Mouse (Mus musculus) urinary bladder, postnatal 36 days (tissue): ENCODE results near the gene Camta1.

Experiments used
- DNase-seq, 2 experiments: peaks; one replicate each; pipeline ENCODE4 v3.0.0; 2022; ENCODE audit warnings: low spot score in 2 of 2, mixed read lengths in 1 of 2

The Camta1 gene

GRCm38 (mm10) chr4:151779962-151780459 is 81.7 kb downstream of the Camta1 start:
- no peak for DNase-seq

- no peak for DNase-seq
Measured at GRCm38 (mm10) chr4:151778511-151778910, 83.2 kb downstream of the Camta1 start.

GRCm38 (mm10) chr4:151777451-151777850 is 84.2 kb downstream of the Camta1 start:
- DNase-seq = no peak

GRCm38 (mm10) chr4:151775441-151775840 is 86.2 kb downstream of the Camta1 start:
- no peak for DNase-seq

- DNase-seq = no peak
Measured at GRCm38 (mm10) chr4:151773651-151774050, 88.0 kb downstream of the Camta1 start.

- no peak for DNase-seq
Measured at GRCm38 (mm10) chr4:151773007-151773406, 88.7 kb downstream of the Camta1 start.

GRCm38 (mm10) chr4:151770697-151771096 is 91.0 kb downstream of the Camta1 start:
- DNase-seq = no peak

- DNase-seq = no peak
Measured at GRCm38 (mm10) chr4:151767786-151768185, 93.9 kb downstream of the Camta1 start.

GRCm38 (mm10) chr4:151767361-151767760 is 94.3 kb downstream of the Camta1 start:
- no peak for DNase-seq

- DNase-seq = no peak
Measured at GRCm38 (mm10) chr4:151765376-151765775, 96.3 kb downstream of the Camta1 start.

GRCm38 (mm10) chr4:151763928-151764327 is 97.7 kb downstream of the Camta1 start:
- DNase-seq = no peak

GRCm38 (mm10) chr4:151759095-151759494 is 102.6 kb downstream of the Camta1 start:
- no peak for DNase-seq

- no peak for DNase-seq
Measured at GRCm38 (mm10) chr4:151758337-151758736, 103.3 kb downstream of the Camta1 start.

GRCm38 (mm10) chr4:151757261-151757660 is 104.4 kb downstream of the Camta1 start:
- DNase-seq = no peak

GRCm38 (mm10) chr4:151756400-151756799 is 105.3 kb downstream of the Camta1 start:
- DNase-seq = peak in 1 of 2 experiments; percentile 47

- DNase-seq = peak in 1 of 2 experiments; percentile 33
Measured at GRCm38 (mm10) chr4:151753231-151753630, 108.4 kb downstream of the Camta1 start.

GRCm38 (mm10) chr4:151752551-151752950 is 109.1 kb downstream of the Camta1 start:
- no peak for DNase-seq

GRCm38 (mm10) chr4:151751270-151751945 is 110.3 kb downstream of the Camta1 start:
- DNase-seq = no peak

GRCm38 (mm10) chr4:151747723-151748122 is 114.0 kb downstream of the Camta1 start:
- DNase-seq = no peak

GRCm38 (mm10) chr4:151746002-151746606 is 115.6 kb downstream of the Camta1 start:
- no peak for DNase-seq

- DNase-seq = no peak
Measured at GRCm38 (mm10) chr4:151741249-151742137, 120.2 kb downstream of the Camta1 start.

GRCm38 (mm10) chr4:151739348-151739956 is 122.2 kb downstream of the Camta1 start:
- DNase-seq = no peak
